Mouse (Mus musculus) intestine, embryonic 15.5 days (tissue): Measurements from ENCODE around the gene Cxcl15. TPM values are rescaled to one million over a fixed set of nuclear protein-coding genes. Genes with fewer than 3 reads are reported as not detected.

Experiments used
- polyA plus RNA-seq: library from polyadenylated mRNA; unstranded; fragments of >200 nt; fragmentation: Nextera tagmentation; extraction: Ambion mirVana; gene quantifications from 2 replicates; pipeline ENCODE4 v1.2.1, GENCODE M21; 2015

Gene Cxcl15
- polyA plus RNA-seq, 1 experiment from 2014 or later, result 0.19 TPM

Other genes with a start within 250 kb of the Cxcl15 start
- gene 5830473C10Rik, start 233.4 kb upstream of the Cxcl15 start, polyA plus RNA-seq, result 0.06 TPM in 1 of 2 replicates, not detected in the other
- 26.9 and 29.0 TPM in 2 replicates for gene Rassf6, start 153.9 kb upstream of the Cxcl15 start, polyA plus RNA-seq
- 0.24 and 0.38 TPM in 2 replicates for gene Cxcl5, start 35.2 kb upstream of the Cxcl15 start, polyA plus RNA-seq
- gene Ppbp, start 26.0 kb upstream of the Cxcl15 start, polyA plus RNA-seq, result 2.6 and 2.7 TPM in 2 replicates
- gene Pf4, start 22.1 kb upstream of the Cxcl15 start, polyA plus RNA-seq, result 51.4 and 52.3 TPM in 2 replicates
- gene Cxcl3, start 8.4 kb upstream of the Cxcl15 start, polyA plus RNA-seq, result 0.14 TPM in 1 of 2 replicates, not detected in the other
- 0.39 and 0.68 TPM in 2 replicates for gene Cxcl1, start 96.7 kb downstream of the Cxcl15 start, polyA plus RNA-seq
- 0.20 TPM in 1 of 2 replicates, not detected in the other for gene Cxcl2, start 109.3 kb downstream of the Cxcl15 start, polyA plus RNA-seq
- gene Mthfd2l, start 136.6 kb downstream of the Cxcl15 start, polyA plus RNA-seq, result 37.1 and 46.2 TPM in 2 replicates
- not detected in 2 replicates for gene Epgn, start 232.9 kb downstream of the Cxcl15 start, polyA plus RNA-seq